Mouse (Mus musculus) forebrain, postnatal 0 days (tissue): ENCODE data around the gene Tent4b. TPM values are rescaled to one million over a fixed set of nuclear protein-coding genes. Genes with fewer than 3 reads are reported as not detected.
A peak's percentile ranks its signal among the peaks of the same experiment; 100 is the strongest.

Experiments used
- ATAC-seq: fragments of 200-750 bp; cut with Nextera tagmentation; 2 replicates; pipeline ENCODE4 v1.8.0; 2017; ENCODE audit warnings: mild to moderate bottlenecking, moderate library complexity
- DNase-seq: peaks from one replicate; pipeline ENCODE4 v3.0.0-alpha.2; 2015
- H3K27ac ChIP-seq: fragments of 300-500 bp; sonication (generic); 2 replicates; pipeline ENCODE4 v1.5.1; 2014; ENCODE audit warnings: low read depth, mild to moderate bottlenecking, antibody characterized with exemption, low read length, moderate library complexity, mixed read lengths
- H3K27me3 ChIP-seq: fragments of 300-500 bp; sonication (generic); 2 replicates; pipeline ENCODE4 v1.6.1; 2014; ENCODE audit warnings: mild to moderate bottlenecking, low read length, mixed read lengths; ENCODE audit not compliant: insufficient read depth
- H3K36me3 ChIP-seq: fragments of 300-500 bp; sonication (generic); 2 replicates; pipeline ENCODE4 v1.6.1; 2014; ENCODE audit warnings: mild to moderate bottlenecking, moderate library complexity; ENCODE audit not compliant: insufficient read depth
- H3K4me1 ChIP-seq: fragments of 300-500 bp; sonication (generic); 2 replicates; pipeline ENCODE4 v1.6.1; 2014; ENCODE audit warnings: antibody characterized with exemption; ENCODE audit not compliant: insufficient read depth
- H3K4me2 ChIP-seq: fragments of 300-500 bp; sonication (generic); 2 replicates; pipeline ENCODE4 v1.6.1; 2014; ENCODE audit warnings: low read depth, mild to moderate bottlenecking, moderate library complexity
- H3K4me3 ChIP-seq: fragments of 300-500 bp; sonication (generic); 2 replicates; pipeline ENCODE4 v1.5.1; 2014; ENCODE audit warnings: low read depth, low read length, mixed read lengths
- H3K9ac ChIP-seq: fragments of 300-500 bp; sonication (generic); 2 replicates; pipeline ENCODE4 v1.6.1; 2014; ENCODE audit warnings: mild to moderate bottlenecking
- H3K9me3 ChIP-seq: fragments of 300-500 bp; sonication (generic); 2 replicates; pipeline ENCODE4 v1.6.1; 2016; ENCODE audit warnings: low read length
- CTCF ChIP-seq: sonication (generic); IDR thresholded peaks from 2 replicates; pipeline ENCODE4 v1.5.1; 2016; ENCODE audit warnings: antibody characterized with exemption, control low read depth, low read depth
- WGBS: fragments of 180-500 bp; shearing (Covaris S2); extraction: QIAGEN DNeasy Blood & Tissue Kit; methylation state at CpG from one replicate; pipeline ENCODE4 v1.1.7; 2014; 5-methylcytosine and 5-hydroxymethylcytosine counted together
- polyA plus RNA-seq: library from polyadenylated mRNA; unstranded; fragments of >200 nt; fragmentation: Nextera tagmentation; extraction: Ambion mirVana; gene quantifications from 2 replicates; pipeline ENCODE4 v1.2.1, GENCODE M21; 2015
- total RNA-seq: library from RNA; depleted of rRNA; stranded (reverse); fragments of >200 nt; gene quantifications from 2 replicates; pipeline ENCODE4 v1.2.3, GENCODE M21; 2014; rRNA removed

Gene Tent4b
- total and polyA plus RNA-seq, 2 experiments from 2014 or later: 6.8 to 36.7 TPM

GRCm38 (mm10) chr8:88305814-88306213 is 106.8 kb downstream of the Tent4b start:
- Histone ChIP-seq H3K9me3 (no peaks in the 10 kb centered on the region), H3K27ac (no peak overlapping the region), H3K4me1 (no peaks in the 10 kb centered on the region), H3K4me2 (no peak overlapping the region), H3K4me3 (no peak overlapping the region), H3K27me3 (no peaks in the 10 kb centered on the region), H3K36me3 (no peaks in the 10 kb centered on the region), H3K9ac (no peak overlapping the region)
- DNase-seq (no peak), ATAC-seq (no peak)
- 90% methylated on average over 4 of the region's 4 CpGs for WGBS
- TF ChIP-seq CTCF: no peak

- Histone ChIP-seq H3K36me3 (no peaks in the 10 kb centered on the region), H3K9ac (no peak overlapping the region), H3K9me3 (no peaks in the 10 kb centered on the region), H3K4me1 (no peaks in the 10 kb centered on the region), H3K4me2 (no peak overlapping the region), H3K27me3 (no peaks in the 10 kb centered on the region), H3K4me3 (no peak overlapping the region), H3K27ac (no peak overlapping the region)
- no peak for DNase-seq
- ATAC-seq: no peak
- WGBS: 78% methylated on average over 14 of the region's 14 CpGs
- peak; percentile 40 for TF ChIP-seq CTCF
Observed at GRCm38 (mm10) chr8:88306511-88306910, 107.5 kb downstream of the Tent4b start.

GRCm38 (mm10) chr8:88307736-88308135 is 108.7 kb downstream of the Tent4b start:
- H3K27me3 ChIP-seq: no peaks in the 10 kb centered on the region
- H3K4me1 ChIP-seq: no peaks in the 10 kb centered on the region
- no peak overlapping the region for H3K9ac ChIP-seq
- no peak for TF ChIP-seq CTCF
- DNase-seq (no peak), ATAC-seq (no peak)
- H3K36me3 ChIP-seq: no peaks in the 10 kb centered on the region
- 85% methylated on average over 4 of the region's 4 CpGs for WGBS
- H3K27ac ChIP-seq: no peak overlapping the region
- H3K9me3 ChIP-seq: no peaks in the 10 kb centered on the region
- no peak overlapping the region for H3K4me3 ChIP-seq
- H3K4me2 ChIP-seq: no peak overlapping the region

Other genes starting within 250 kb of the Tent4b start
- gene Zfp423, start 239.6 kb upstream of the Tent4b start, total RNA-seq: 32.5 and 34.6 TPM in 2 replicates
- gene Zfp423, start 239.6 kb upstream of the Tent4b start, polyA plus RNA-seq: 10.7 and 18.4 TPM in 2 replicates
- gene Cnep1r1, start 80.4 kb upstream of the Tent4b start, total RNA-seq: 19.7 and 25.7 TPM in 2 replicates
- 17.4 and 25.9 TPM in 2 replicates for gene Cnep1r1, start 80.4 kb upstream of the Tent4b start, polyA plus RNA-seq
- 33.5 and 40.2 TPM in 2 replicates for gene Heatr3, start 61.4 kb upstream of the Tent4b start, total RNA-seq
- 20.9 and 26.5 TPM in 2 replicates for gene Heatr3, start 61.4 kb upstream of the Tent4b start, polyA plus RNA-seq
- gene Adcy7, start 73.2 kb downstream of the Tent4b start, total RNA-seq: 7.2 and 9.4 TPM in 2 replicates
- 2.2 and 4.0 TPM in 2 replicates for gene Adcy7, start 73.2 kb downstream of the Tent4b start, polyA plus RNA-seq
- gene Brd7, start 163.0 kb downstream of the Tent4b start, total RNA-seq: 24.1 and 35.9 TPM in 2 replicates
- gene Brd7, start 163.0 kb downstream of the Tent4b start, polyA plus RNA-seq: 49.6 and 52.4 TPM in 2 replicates